8 mouse cellular contexts compared by ENCODE assay signal in the genomic region with DNA sequence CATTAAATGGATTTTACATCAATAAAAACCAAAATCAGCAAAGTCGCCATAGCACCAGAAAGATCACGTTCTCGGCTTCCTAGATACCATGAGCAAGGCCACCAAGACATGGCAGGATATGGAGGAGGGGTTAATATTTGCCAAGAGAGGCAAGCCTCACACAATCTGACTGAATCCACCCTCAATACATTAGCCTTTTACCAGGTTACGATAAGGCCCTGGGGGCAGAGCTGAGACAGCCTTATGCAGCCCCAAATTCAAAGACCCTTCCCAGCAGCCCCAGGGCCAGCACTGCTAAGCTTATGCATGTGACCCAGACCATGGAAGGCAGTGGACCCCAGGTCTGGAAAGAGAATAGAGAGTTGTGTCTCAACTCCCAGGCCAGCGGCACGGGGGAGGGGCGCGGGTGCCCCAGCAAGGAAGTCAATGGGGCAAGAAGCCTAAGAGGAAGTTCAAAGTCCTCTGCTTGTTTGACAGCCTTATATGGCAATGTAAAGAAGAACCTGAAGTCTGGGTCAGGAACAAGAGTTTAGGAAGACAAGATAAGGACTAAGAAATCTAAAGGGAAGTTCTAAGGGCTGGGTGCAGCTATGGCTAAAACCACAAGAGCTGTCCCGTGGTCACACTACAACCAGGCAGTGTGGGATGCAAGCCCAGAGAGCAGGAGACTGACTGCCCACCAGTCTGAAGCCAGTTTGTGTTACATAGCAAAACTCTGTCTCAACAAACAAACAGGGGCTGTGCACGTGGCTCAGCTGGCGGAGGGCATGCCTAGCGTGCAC. TPM values are rescaled to one million over a fixed set of nuclear protein-coding genes. Genes with fewer than 3 reads are reported as not detected.
DNase-seq lines count a peak whose midpoint lies in the region; ATAC-seq and TF ChIP-seq lines count a peak whose summit lies in the region.

No protein-coding gene starts in this region.

- peak overlapping the region; percentile 38 for H3K27ac ChIP-seq in brown adipose tissue, adult 24 weeks (replicated peaks; ENCODE audit: low read depth, low read length)
- H3K27ac ChIP-seq in small intestine, adult 2 months (ENCODE audit: insufficient read depth, low read depth, low read length): peak overlapping the region; percentile 92
- no peak overlapping the region for H3K27ac ChIP-seq in forebrain, embryonic 16.5 days (ENCODE audit: low read length)

- H3K9ac ChIP-seq in forebrain, embryonic 16.5 days (replicated peaks; ENCODE audit: low read depth, low read length): no peak overlapping the region

- no peak overlapping the region for H3K4me2 ChIP-seq in forebrain, embryonic 16.5 days (ENCODE audit: low read length)

- no peaks in the 10 kb centered on the region for H3K27me3 ChIP-seq in small intestine, adult 2 months (ENCODE audit: control insufficient read depth, insufficient read depth, low read length)
- H3K27me3 ChIP-seq in forebrain, embryonic 16.5 days (replicated peaks; ENCODE audit: control insufficient read depth, insufficient read depth, low read length): no peaks in the 10 kb centered on the region

- no peak for TF ChIP-seq POLR2A in small intestine, adult 2 months (IDR thresholded peaks at IDR 0.05; ENCODE audit: low read depth, low read length)

- no peaks in the 10 kb centered on the region for H3K4me1 ChIP-seq in brown adipose tissue, adult 24 weeks (ENCODE audit: control insufficient read depth, insufficient read depth, insufficient read length, low read length)
- peaks cover 48% of the 10 kb centered on the region for H3K4me1 ChIP-seq in small intestine, adult 2 months (ENCODE audit: control insufficient read depth, insufficient read depth, insufficient read length, low read length)
- peaks cover 29% of the 10 kb centered on the region for H3K4me1 ChIP-seq in forebrain, embryonic 16.5 days (replicated peaks; ENCODE audit: control insufficient read depth, insufficient read depth, low read length)

- H3K4me3 ChIP-seq in brown adipose tissue, adult 24 weeks (ENCODE audit: insufficient read depth, low read depth, low read length): no peak overlapping the region
- H3K4me3 ChIP-seq in small intestine, adult 2 months (ENCODE audit: low read depth, low read length): peak overlapping the region; percentile 6; the same call in 1 of the 2 replicates
- no peak overlapping the region for H3K4me3 ChIP-seq in forebrain, embryonic 16.5 days (replicated peaks; ENCODE audit: low read length)

- H3K9me3 ChIP-seq in forebrain, embryonic 16.5 days (ENCODE audit: control insufficient read depth, low read length): no peaks in the 10 kb centered on the region

- no peak for TF ChIP-seq CTCF in small intestine, adult 2 months (IDR thresholded peaks at IDR 0.05; ENCODE audit: extremely low read depth, insufficient read length, insufficient replicate concordance, low read depth, low read length)

- DNase-seq in kidney, adult 9 months: peak; percentile 51
- DNase-seq in kidney, adult 18-20 months: no peak
- DNase-seq in liver: peak; percentile 61
- DNase-seq in urinary bladder, adult 18-20 months (ENCODE audit: low spot score in 2 of 2): no peak
- DNase-seq in cerebellum, adult 11-12 months: no peak

- H3K36me3 ChIP-seq in small intestine, adult 2 months (ENCODE audit: control insufficient read depth, insufficient read depth, low read length): peaks cover 11% of the 10 kb centered on the region
- H3K36me3 ChIP-seq in forebrain, embryonic 16.5 days (ENCODE audit: control insufficient read depth, insufficient read depth): peaks cover 3% of the 10 kb centered on the region; the same call in 1 of the 2 replicates

- ATAC-seq in forebrain, embryonic 16.5 days: no peak

- WGBS in small intestine, adult 2 months: 21% methylated on average over 12 of the region's 12 CpGs
- WGBS in forebrain, embryonic 16.5 days: 86% methylated on average over 12 of the region's 12 CpGs

RNA-seq across cellular contexts. Expression of a gene that starts 27.5 kb away (rescaled TPM):
- 16.9 and 18.2 TPM in 2 replicates for polyA plus RNA-seq in brown adipose tissue, adult 24 weeks (2012; ENCODE audit: insufficient read depth, insufficient read length, missing spikeins)
- 206 and 264 TPM in 2 replicates for polyA plus RNA-seq in small intestine, adult 2 months (2012; rRNA removed)
- polyA plus RNA-seq in forebrain, embryonic 16.5 days (2015; fragmentation: Nextera tagmentation; extraction: Ambion mirVana): 119 and 147 TPM in 2 replicates

RNA-seq across cellular contexts. Expression of a gene that starts 34.6 kb away (rescaled TPM):
- polyA plus RNA-seq in brown adipose tissue, adult 24 weeks (2012; ENCODE audit: insufficient read depth, insufficient read length, missing spikeins): 1.7 and 3.4 TPM in 2 replicates
- polyA plus RNA-seq in small intestine, adult 2 months (2012; rRNA removed): 4.6 and 7.4 TPM in 2 replicates
- 15.3 and 16.1 TPM in 2 replicates for polyA plus RNA-seq in forebrain, embryonic 16.5 days (2015; fragmentation: Nextera tagmentation; extraction: Ambion mirVana)

RNA-seq across cellular contexts. Expression of a gene that starts 49.2 kb away (rescaled TPM):
- polyA plus RNA-seq in brown adipose tissue, adult 24 weeks (2012; ENCODE audit: insufficient read depth, insufficient read length, missing spikeins): 2.7 and 4.0 TPM in 2 replicates
- polyA plus RNA-seq in small intestine, adult 2 months (2012; rRNA removed): 11.5 and 23.8 TPM in 2 replicates
- 15.2 and 19.1 TPM in 2 replicates for polyA plus RNA-seq in forebrain, embryonic 16.5 days (2015; fragmentation: Nextera tagmentation; extraction: Ambion mirVana)

Comparison
In these comparisons a context has a peak if more than half of its experiments do, and no peak if none do; other contexts are left out.
1. DNase-seq: peak in kidney, adult 9 months (single experiment) and liver (single experiment); none in kidney, adult 18-20 months (single experiment), urinary bladder, adult 18-20 months (0 of 2) and cerebellum, adult 11-12 months (single experiment).